Mouse (Mus musculus): ENCODE data around the gene 1810024B03Rik. TPM values are rescaled to one million over a fixed set of nuclear protein-coding genes. Genes with fewer than 3 reads are reported as not detected.

The 1810024B03Rik gene
- polyA plus RNA-seq, 1 experiment from 2014 or later = 2.4 TPM

Other genes with a start within 250 kb of the 1810024B03Rik start
- 13.4 and 13.7 TPM in 2 replicates for gene Ap4e1, start 199.6 kb downstream of the 1810024B03Rik start, polyA plus RNA-seq (2016; fragmentation: Nextera tagmentation; extraction: Ambion mirVana)
- 42.0 and 44.0 TPM in 2 replicates for gene Blvra, start 137.6 kb downstream of the 1810024B03Rik start, polyA plus RNA-seq (2016; fragmentation: Nextera tagmentation; extraction: Ambion mirVana)
- gene Ncaph, start 74.3 kb downstream of the 1810024B03Rik start, polyA plus RNA-seq (2016; fragmentation: Nextera tagmentation; extraction: Ambion mirVana) = 91.3 and 96.2 TPM in 2 replicates
- 18.8 and 22.1 TPM in 2 replicates for gene Itpripl1, start 64.8 kb downstream of the 1810024B03Rik start, polyA plus RNA-seq (2016; fragmentation: Nextera tagmentation; extraction: Ambion mirVana)
- 88.2 and 89.1 TPM in 2 replicates for gene Snrnp200, start 106 bp upstream of the 1810024B03Rik start, polyA plus RNA-seq (2016; fragmentation: Nextera tagmentation; extraction: Ambion mirVana)
- 55.7 and 57.1 TPM in 2 replicates for gene Ciao1, start 39.5 kb upstream of the 1810024B03Rik start, polyA plus RNA-seq (2016; fragmentation: Nextera tagmentation; extraction: Ambion mirVana)
- 28.1 and 31.3 TPM in 2 replicates for gene Tmem127, start 39.6 kb upstream of the 1810024B03Rik start, polyA plus RNA-seq (2016; fragmentation: Nextera tagmentation; extraction: Ambion mirVana)
- gene Stard7, start 61.9 kb upstream of the 1810024B03Rik start, polyA plus RNA-seq (2016; fragmentation: Nextera tagmentation; extraction: Ambion mirVana) = 82.5 and 87.3 TPM in 2 replicates
- 5.8 and 7.9 TPM in 2 replicates for gene Dusp2, start 127.9 kb upstream of the 1810024B03Rik start, polyA plus RNA-seq (2016; fragmentation: Nextera tagmentation; extraction: Ambion mirVana)
- gene Astl, start 130.4 kb upstream of the 1810024B03Rik start, polyA plus RNA-seq (2016; fragmentation: Nextera tagmentation; extraction: Ambion mirVana) = 0.19 TPM in 1 of 2 replicates, not detected in the other
- 1.7 and 1.8 TPM in 2 replicates for gene Adra2b, start 154.9 kb upstream of the 1810024B03Rik start, polyA plus RNA-seq (2016; fragmentation: Nextera tagmentation; extraction: Ambion mirVana)
- gene Gpat2, start 216.9 kb upstream of the 1810024B03Rik start, polyA plus RNA-seq (2016; fragmentation: Nextera tagmentation; extraction: Ambion mirVana) = 0.19 and 0.22 TPM in 2 replicates
- gene Fahd2a, start 236.3 kb upstream of the 1810024B03Rik start, polyA plus RNA-seq (2016; fragmentation: Nextera tagmentation; extraction: Ambion mirVana) = 27.5 and 27.7 TPM in 2 replicates

Measured in embryonic facial prominence, embryonic 12.5 days (tissue).